Mouse (Mus musculus): ENCODE results near the gene Fam71a. TPM values are rescaled to one million over a fixed set of nuclear protein-coding genes. Genes with fewer than 3 reads are reported as not detected.

Gene Fam71a
- polyA plus RNA-seq, 1 experiment from 2014 or later: not detected

GRCm38 (mm10) chr1:191135406-191135805, 29.2 kb downstream of the Fam71a start:
- Histone ChIP-seq H3K4me1 (replicated peaks) (no peaks in the 10 kb centered on the region), H3K4me3 (replicated peaks) (no peak overlapping the region), H3K4me2 (replicated peaks) (no peak overlapping the region), H3K36me3 (no peaks in the 10 kb centered on the region), H3K27ac (no peak overlapping the region), H3K27me3 (no peaks in the 10 kb centered on the region), H3K9me3 (no peaks in the 10 kb centered on the region), H3K9ac (replicated peaks) (no peak overlapping the region)
- no peak for ATAC-seq
- 59% methylated on average over 4 of the region's 4 CpGs for WGBS

- Histone ChIP-seq H3K9me3 (no peaks in the 10 kb centered on the region), H3K36me3 (no peaks in the 10 kb centered on the region), H3K4me1 (replicated peaks) (no peaks in the 10 kb centered on the region), H3K9ac (replicated peaks) (no peak overlapping the region), H3K27ac (no peak overlapping the region), H3K27me3 (no peaks in the 10 kb centered on the region), H3K4me3 (replicated peaks) (no peak overlapping the region), H3K4me2 (replicated peaks) (no peak overlapping the region)
- 77% methylated on average over 5 of the region's 5 CpGs for WGBS
- no peak for ATAC-seq
These were observed 31.7 kb downstream of the Fam71a start for GRCm38 (mm10) chr1:191132934-191133333.

GRCm38 (mm10) chr1:191132240-191132639, 32.4 kb downstream of the Fam71a start:
- no peaks in the 10 kb centered on the region for H3K36me3 ChIP-seq
- H3K4me1 ChIP-seq (replicated peaks): no peaks in the 10 kb centered on the region
- no peak for ATAC-seq
- WGBS: 62% methylated on average over 5 of the region's 5 CpGs
- no peak overlapping the region for H3K9ac ChIP-seq (replicated peaks)
- H3K27me3 ChIP-seq: no peaks in the 10 kb centered on the region
- H3K4me2 ChIP-seq (replicated peaks): no peak overlapping the region
- H3K27ac ChIP-seq: no peak overlapping the region
- H3K4me3 ChIP-seq (replicated peaks): no peak overlapping the region
- H3K9me3 ChIP-seq: no peaks in the 10 kb centered on the region

GRCm38 (mm10) chr1:191131692-191132091, 32.9 kb downstream of the Fam71a start:
- Histone ChIP-seq H3K27ac (no peak overlapping the region), H3K4me3 (replicated peaks) (no peak overlapping the region), H3K4me2 (replicated peaks) (no peak overlapping the region), H3K4me1 (replicated peaks) (no peaks in the 10 kb centered on the region), H3K27me3 (no peaks in the 10 kb centered on the region), H3K9ac (replicated peaks) (no peak overlapping the region), H3K36me3 (no peaks in the 10 kb centered on the region), H3K9me3 (no peaks in the 10 kb centered on the region)
- no peak for ATAC-seq
- WGBS: 92% methylated on average over 2 of the region's 2 CpGs

GRCm38 (mm10) chr1:191125811-191126638, 38.6 kb downstream of the Fam71a start:
- WGBS: 18% methylated on average over 38 of the region's 38 CpGs
- Histone ChIP-seq H3K9ac (replicated peaks) (0 out of 2 replicates have a peak overlapping the region, but pooled peaks have one; percentile 10), H3K4me1 (replicated peaks) (peaks cover 3% of the 10 kb centered on the region; the same call in 1 of the 2 replicates), H3K36me3 (no peaks in the 10 kb centered on the region), H3K9me3 (no peaks in the 10 kb centered on the region), H3K4me2 (replicated peaks) (peak overlapping the region; percentile 52), H3K27me3 (peaks cover 16% of the 10 kb centered on the region), H3K27ac (no peak overlapping the region), H3K4me3 (replicated peaks) (peak overlapping the region; percentile 29)
- ATAC-seq: peak; percentile 75

GRCm38 (mm10) chr1:191124288-191124687, 40.3 kb downstream of the Fam71a start:
- no peak overlapping the region for H3K27ac ChIP-seq
- WGBS: 64% methylated on average over 4 of the region's 4 CpGs
- H3K36me3 ChIP-seq: no peaks in the 10 kb centered on the region
- H3K4me3 ChIP-seq (replicated peaks): no peak overlapping the region
- no peak overlapping the region for H3K4me2 ChIP-seq (replicated peaks)
- H3K9ac ChIP-seq (replicated peaks): no peak overlapping the region
- H3K4me1 ChIP-seq (replicated peaks): peaks cover 3% of the 10 kb centered on the region; the same call in 1 of the 2 replicates
- H3K9me3 ChIP-seq: no peaks in the 10 kb centered on the region
- peaks cover 16% of the 10 kb centered on the region for H3K27me3 ChIP-seq
- no peak for ATAC-seq

GRCm38 (mm10) chr1:191123696-191124095, 40.9 kb downstream of the Fam71a start:
- H3K4me1 ChIP-seq (replicated peaks): peaks cover 3% of the 10 kb centered on the region; the same call in 1 of the 2 replicates
- H3K9ac ChIP-seq (replicated peaks): no peak overlapping the region
- no peak overlapping the region for H3K4me2 ChIP-seq (replicated peaks)
- 83% methylated on average over 2 of the region's 2 CpGs for WGBS
- H3K36me3 ChIP-seq: no peaks in the 10 kb centered on the region
- peaks cover 16% of the 10 kb centered on the region for H3K27me3 ChIP-seq
- no peak overlapping the region for H3K4me3 ChIP-seq (replicated peaks)
- ATAC-seq: no peak
- H3K27ac ChIP-seq: no peak overlapping the region
- H3K9me3 ChIP-seq: no peaks in the 10 kb centered on the region

- WGBS: 72% methylated on average over 3 of the region's 3 CpGs
- no peaks in the 10 kb centered on the region for H3K36me3 ChIP-seq
- no peaks in the 10 kb centered on the region for H3K9me3 ChIP-seq
These were observed 41.9 kb downstream of the Fam71a start for GRCm38 (mm10) chr1:191122744-191123143.

GRCm38 (mm10) chr1:191115514-191116238, 48.9 kb downstream of the Fam71a start:
- no peaks in the 10 kb centered on the region for H3K36me3 ChIP-seq
- no peaks in the 10 kb centered on the region for H3K4me1 ChIP-seq (replicated peaks)
- H3K9ac ChIP-seq (replicated peaks): no peak overlapping the region
- no peaks in the 10 kb centered on the region for H3K9me3 ChIP-seq
- H3K4me2 ChIP-seq (replicated peaks): no peak overlapping the region
- WGBS: 78% methylated on average over 11 of the region's 11 CpGs
- H3K27me3 ChIP-seq: no peaks in the 10 kb centered on the region
- no peak for ATAC-seq
- no peak overlapping the region for H3K27ac ChIP-seq
- no peak overlapping the region for H3K4me3 ChIP-seq (replicated peaks)

More at GRCm38 (mm10) chr1:191122744-191123143, 41.9 kb downstream of the Fam71a start:
- no peak overlapping the region for H3K27ac ChIP-seq
- peaks cover 3% of the 10 kb centered on the region; the same call in 1 of the 2 replicates for H3K4me1 ChIP-seq (replicated peaks)
- H3K4me3 ChIP-seq (replicated peaks): no peak overlapping the region
- no peak for ATAC-seq
- H3K4me2 ChIP-seq (replicated peaks): no peak overlapping the region
- peaks cover 16% of the 10 kb centered on the region for H3K27me3 ChIP-seq
- no peak overlapping the region for H3K9ac ChIP-seq (replicated peaks)

- ATAC-seq: no peak
- 82% methylated on average over 7 of the region's 7 CpGs for WGBS
- H3K9me3 ChIP-seq: no peaks in the 10 kb centered on the region
These were observed 49.7 kb downstream of the Fam71a start for GRCm38 (mm10) chr1:191114868-191115267.

More at GRCm38 (mm10) chr1:191114868-191115267, 49.7 kb downstream of the Fam71a start:
- Histone ChIP-seq H3K4me2 (replicated peaks) (no peak overlapping the region), H3K27ac (no peak overlapping the region), H3K4me3 (replicated peaks) (no peak overlapping the region), H3K9ac (replicated peaks) (no peak overlapping the region), H3K27me3 (no peaks in the 10 kb centered on the region), H3K4me1 (replicated peaks) (no peaks in the 10 kb centered on the region), H3K36me3 (no peaks in the 10 kb centered on the region)

Measured in midbrain, embryonic 13.5 days (tissue).